Mouse (Mus musculus) erythroblast, embryonic 14.5 days (primary cell): Measurements from ENCODE around the gene Ugt2a1.

Experiments
- GATA1 ChIP-seq: IDR thresholded peaks from 2 replicates; pipeline ENCODE4 v1.6.1; 2012; ENCODE audit warnings: low read length, inconsistent platforms, mixed read lengths
- TAL1 ChIP-seq: IDR thresholded peaks from 3 replicates; pipeline ENCODE4 v1.6.1; 2012; ENCODE audit warnings: low read length, inconsistent platforms, mixed read lengths

DNA sequence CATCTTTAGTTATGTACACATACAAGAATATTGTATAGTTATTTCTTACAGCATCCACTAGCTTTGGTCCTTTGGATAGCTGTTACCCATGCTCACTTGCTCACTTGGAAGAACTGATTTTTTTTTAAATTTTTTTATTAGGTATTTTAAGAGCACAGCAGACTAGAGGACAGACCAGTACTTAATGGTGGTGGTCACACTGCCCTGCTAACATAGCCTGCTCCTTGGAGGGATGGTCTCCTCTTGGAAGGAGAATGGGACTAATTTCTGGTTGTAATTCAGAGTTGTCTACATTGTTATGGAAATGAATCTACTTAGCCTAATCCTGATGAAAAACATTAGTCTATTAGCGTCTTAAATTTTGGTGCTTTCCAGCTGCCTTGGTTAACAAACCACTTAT lies 31.9 kb downstream of the Ugt2a1 start:
- TF ChIP-seq GATA1, result no peak
- no peak for TF ChIP-seq TAL1
